Mouse (Mus musculus): ENCODE measurements around the gene Fam166b. TPM values are rescaled to one million over a fixed set of nuclear protein-coding genes. Genes with fewer than 3 reads are reported as not detected.

Fam166b gene
- polyA plus RNA-seq, 1 experiment = 1.6 TPM

DNA sequence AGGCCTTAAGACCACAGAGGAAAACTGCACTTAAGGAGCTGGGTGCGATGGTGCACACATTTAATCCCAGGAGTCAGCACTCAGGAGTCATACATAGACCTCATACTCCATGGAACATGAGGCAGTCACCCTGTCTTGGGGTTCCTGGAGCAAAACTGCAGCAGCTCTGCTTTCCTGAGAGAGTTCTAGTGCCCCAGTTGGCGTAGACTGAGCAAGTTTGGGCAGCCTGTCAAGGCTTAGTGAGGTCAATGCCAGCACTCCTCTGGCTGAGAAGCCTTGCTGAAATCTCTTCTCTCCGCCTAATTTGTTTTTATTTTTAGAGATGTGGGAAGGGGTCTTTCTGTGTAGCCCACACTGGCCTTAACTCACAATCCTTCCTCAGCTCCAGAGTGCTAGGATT lies 19.6 kb upstream of the Fam166b start:
- no peak overlapping the region for H3K4me3 ChIP-seq (ENCODE audit: control insufficient read depth, low read depth, low read length)
- no peak overlapping the region for H3K27ac ChIP-seq (ENCODE audit: control insufficient read depth, insufficient read depth, low read depth, low read length)
- no peaks in the 10 kb centered on the region for H3K27me3 ChIP-seq (ENCODE audit: control insufficient read depth, insufficient read depth, low read length)
- TF ChIP-seq POLR2A (IDR thresholded peaks at IDR 0.05; ENCODE audit: control insufficient read depth, low read depth, low read length) = no peak
- no peak for TF ChIP-seq CTCF (IDR thresholded peaks at IDR 0.05; ENCODE audit: control insufficient read depth, insufficient read depth, insufficient replicate concordance, low read depth, low read length)
- H3K36me3 ChIP-seq (ENCODE audit: control insufficient read depth, insufficient read depth, low read length) = no peaks in the 10 kb centered on the region; the same call in 1 of the 2 replicates
- peaks cover 10% of the 10 kb centered on the region for H3K4me1 ChIP-seq (ENCODE audit: control insufficient read depth, insufficient read depth, low read length)

- Histone ChIP-seq H3K4me3 (ENCODE audit: control insufficient read depth, low read depth, low read length) (no peak overlapping the region), H3K27me3 (ENCODE audit: control insufficient read depth, insufficient read depth, low read length) (no peaks in the 10 kb centered on the region), H3K36me3 (ENCODE audit: control insufficient read depth, insufficient read depth, low read length) (no peaks in the 10 kb centered on the region; the same call in none of the 2 replicates), H3K27ac (ENCODE audit: control insufficient read depth, insufficient read depth, low read depth, low read length) (no peak overlapping the region), H3K4me1 (ENCODE audit: control insufficient read depth, insufficient read depth, low read length) (peaks cover 8% of the 10 kb centered on the region)
- no peak for TF ChIP-seq POLR2A (IDR thresholded peaks at IDR 0.05; ENCODE audit: control insufficient read depth, low read depth, low read length)
- no peak for TF ChIP-seq CTCF (IDR thresholded peaks at IDR 0.05; ENCODE audit: control insufficient read depth, insufficient read depth, insufficient replicate concordance, low read depth, low read length)
These were observed 18.3 kb upstream of the Fam166b start for GRCm38 (mm10) chr4:43447251-43447650.

DNA sequence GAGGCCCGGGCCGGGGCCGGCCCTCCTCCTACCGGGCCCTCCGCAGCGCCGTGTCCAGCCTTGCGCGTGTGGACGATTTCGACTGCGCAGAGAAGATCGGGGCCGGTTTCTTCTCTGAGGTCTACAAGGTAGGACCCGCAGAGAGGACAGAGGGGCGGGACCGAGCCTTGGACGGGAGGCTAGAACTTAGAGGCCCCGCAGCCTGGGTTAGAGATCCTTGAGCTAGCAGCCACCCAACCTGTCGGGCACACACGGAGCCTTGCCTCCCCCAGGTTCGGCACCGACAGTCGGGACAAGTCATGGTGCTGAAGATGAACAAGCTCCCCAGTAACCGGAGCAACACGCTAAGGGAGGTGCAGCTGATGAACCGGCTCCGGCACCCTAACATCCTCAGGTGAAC lies 14.6 kb upstream of the Fam166b start:
- Histone ChIP-seq H3K36me3 (ENCODE audit: control insufficient read depth, insufficient read depth, low read length) (no peaks in the 10 kb centered on the region; the same call in none of the 2 replicates), H3K4me1 (ENCODE audit: control insufficient read depth, insufficient read depth, low read length) (peaks cover 10% of the 10 kb centered on the region), H3K27ac (ENCODE audit: control insufficient read depth, insufficient read depth, low read depth, low read length) (peak overlapping the region; percentile 96), H3K27me3 (ENCODE audit: control insufficient read depth, insufficient read depth, low read length) (no peaks in the 10 kb centered on the region), H3K4me3 (ENCODE audit: control insufficient read depth, low read depth, low read length) (peak overlapping the region; percentile 92)
- TF ChIP-seq POLR2A (IDR thresholded peaks at IDR 0.05; ENCODE audit: control insufficient read depth, low read depth, low read length) (no peak), CTCF (IDR thresholded peaks at IDR 0.05; ENCODE audit: control insufficient read depth, insufficient read depth, insufficient replicate concordance, low read depth, low read length) (no peak)

DNA sequence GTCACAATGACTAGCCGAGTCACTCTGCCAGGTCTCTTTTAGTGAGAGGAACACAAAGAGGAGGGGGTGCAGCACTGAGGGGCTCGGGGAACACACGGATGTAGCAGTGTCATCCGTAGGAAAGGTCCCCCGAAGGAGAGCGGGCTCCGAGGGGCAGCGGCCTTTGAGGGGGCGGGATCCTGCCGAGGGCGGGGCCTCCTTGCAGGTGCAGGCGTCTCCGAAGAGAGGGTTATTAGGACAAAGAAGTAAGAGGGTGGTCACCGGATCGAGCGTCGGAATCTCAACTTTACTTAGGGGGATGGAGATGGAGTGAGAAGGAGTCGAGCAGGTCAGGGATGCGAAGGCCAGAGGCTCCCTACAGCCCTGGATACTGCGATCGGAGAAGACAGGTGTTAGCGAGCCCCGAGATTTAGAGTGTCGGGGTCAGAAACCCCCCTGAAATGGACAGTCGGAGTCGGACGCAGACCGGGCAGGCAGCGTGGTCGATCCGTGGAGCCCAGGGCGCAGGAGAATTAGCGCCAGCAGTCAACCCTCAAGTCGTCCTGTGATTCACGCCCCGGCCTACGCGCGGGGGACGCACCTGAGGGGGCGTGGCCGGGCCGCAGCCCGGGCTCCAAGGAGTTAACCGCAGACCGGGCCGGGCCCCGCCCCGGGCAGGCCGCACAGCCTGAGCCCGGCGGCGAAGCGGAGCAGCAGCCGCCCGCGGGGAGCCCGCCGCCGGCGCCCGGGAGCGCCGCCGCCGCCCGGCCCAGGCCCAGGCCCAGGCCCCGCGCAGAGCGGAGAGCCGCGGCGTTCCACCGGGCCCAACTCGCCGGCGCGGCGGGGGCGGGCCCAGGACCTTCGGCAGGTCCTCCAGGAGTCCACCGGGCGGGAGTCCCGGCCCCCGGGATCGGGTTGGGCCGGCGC lies 13.8 kb upstream of the Fam166b start:
- Histone ChIP-seq H3K4me1 (ENCODE audit: control insufficient read depth, insufficient read depth, low read length) (peaks cover 10% of the 10 kb centered on the region), H3K27ac (ENCODE audit: control insufficient read depth, insufficient read depth, low read depth, low read length) (peak overlapping the region; percentile 96), H3K4me3 (ENCODE audit: control insufficient read depth, low read depth, low read length) (peak overlapping the region; percentile 92), H3K36me3 (ENCODE audit: control insufficient read depth, insufficient read depth, low read length) (no peaks in the 10 kb centered on the region; the same call in none of the 2 replicates), H3K27me3 (ENCODE audit: control insufficient read depth, insufficient read depth, low read length) (no peaks in the 10 kb centered on the region)
- peak; percentile 69; the same call in 1 of the 2 replicates for TF ChIP-seq POLR2A (IDR thresholded peaks at IDR 0.05; ENCODE audit: control insufficient read depth, low read depth, low read length)
- no peak for TF ChIP-seq CTCF (IDR thresholded peaks at IDR 0.05; ENCODE audit: control insufficient read depth, insufficient read depth, insufficient replicate concordance, low read depth, low read length)

DNA sequence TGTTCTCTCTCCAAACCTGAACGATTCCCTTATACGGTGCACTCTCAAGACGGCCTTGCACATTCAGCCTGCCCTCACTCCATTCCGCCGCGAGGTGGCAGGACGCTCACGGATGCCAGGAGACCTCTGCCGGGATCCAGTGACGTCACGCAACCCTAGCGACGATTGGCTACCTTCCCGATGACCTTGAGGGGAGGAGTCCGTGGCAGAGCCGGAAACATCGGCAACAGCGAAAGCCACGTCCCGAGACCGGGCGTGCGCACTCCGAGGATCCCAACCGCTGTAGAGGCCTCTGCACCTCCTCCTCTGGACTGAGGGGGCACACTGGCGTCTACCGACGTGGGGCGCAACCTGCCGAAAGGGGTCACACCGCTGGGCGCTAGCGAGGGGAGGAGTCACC lies 13.1 kb upstream of the Fam166b start:
- Histone ChIP-seq H3K36me3 (ENCODE audit: control insufficient read depth, insufficient read depth, low read length) (no peaks in the 10 kb centered on the region; the same call in 1 of the 2 replicates), H3K4me1 (ENCODE audit: control insufficient read depth, insufficient read depth, low read length) (peaks cover 10% of the 10 kb centered on the region), H3K4me3 (ENCODE audit: control insufficient read depth, low read depth, low read length) (peak overlapping the region; percentile 92), H3K27me3 (ENCODE audit: control insufficient read depth, insufficient read depth, low read length) (no peaks in the 10 kb centered on the region), H3K27ac (ENCODE audit: control insufficient read depth, insufficient read depth, low read depth, low read length) (peak overlapping the region; percentile 96)
- TF ChIP-seq POLR2A (IDR thresholded peaks at IDR 0.05; ENCODE audit: control insufficient read depth, low read depth, low read length) (peak; percentile 98), CTCF (IDR thresholded peaks at IDR 0.05; ENCODE audit: control insufficient read depth, insufficient read depth, insufficient replicate concordance, low read depth, low read length) (peak; percentile 94)

GRCm38 (mm10) chr4:43441639-43442038 lies 12.7 kb upstream of the Fam166b start, which contains the start of gene Tesk1:
TSS of gene Tesk1 (plus strand) at chr4:43441939.
- Histone ChIP-seq H3K4me3 (ENCODE audit: control insufficient read depth, low read depth, low read length) (peak within 1 kb of the TSS; percentile 92), H3K36me3 (ENCODE audit: control insufficient read depth, insufficient read depth, low read length) (no peaks in the 10 kb centered on the region; the same call in 1 of the 2 replicates), H3K27ac (ENCODE audit: control insufficient read depth, insufficient read depth, low read depth, low read length) (peak within 1 kb of the TSS; percentile 96), H3K27me3 (ENCODE audit: control insufficient read depth, insufficient read depth, low read length) (no peaks in the 10 kb centered on the region), H3K4me1 (ENCODE audit: control insufficient read depth, insufficient read depth, low read length) (peaks cover 10% of the 10 kb centered on the region)
- no peak for TF ChIP-seq POLR2A (IDR thresholded peaks at IDR 0.05; ENCODE audit: control insufficient read depth, low read depth, low read length)
- TF ChIP-seq CTCF (IDR thresholded peaks at IDR 0.05; ENCODE audit: control insufficient read depth, insufficient read depth, insufficient replicate concordance, low read depth, low read length) = no peak

DNA sequence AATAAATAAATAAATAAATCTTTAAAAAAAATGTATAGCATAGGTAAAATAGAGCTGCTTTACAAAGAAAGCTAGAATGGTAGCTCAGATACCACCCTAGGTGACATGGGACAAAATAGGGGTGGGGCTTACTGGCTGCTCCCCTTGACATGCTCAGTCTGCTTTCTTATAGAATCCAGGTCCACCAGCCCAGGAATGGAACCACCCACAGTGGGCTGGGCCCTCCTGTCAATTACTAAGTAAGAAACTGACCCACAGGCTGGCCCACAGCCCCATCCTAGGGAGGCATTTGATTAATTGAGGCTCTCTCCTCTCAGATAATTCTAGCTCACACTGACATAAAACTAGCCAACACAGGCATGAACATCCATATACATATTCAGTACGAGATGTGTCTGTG lies 3.9 kb upstream of the Fam166b start:
- TF ChIP-seq CTCF (IDR thresholded peaks at IDR 0.05; ENCODE audit: control insufficient read depth, insufficient read depth, insufficient replicate concordance, low read depth, low read length) = no peak
- no peak for TF ChIP-seq POLR2A (IDR thresholded peaks at IDR 0.05; ENCODE audit: control insufficient read depth, low read depth, low read length)
- H3K27ac ChIP-seq (ENCODE audit: control insufficient read depth, insufficient read depth, low read depth, low read length) = no peak overlapping the region
- no peaks in the 10 kb centered on the region for H3K36me3 ChIP-seq (ENCODE audit: control insufficient read depth, insufficient read depth, low read length)
- H3K27me3 ChIP-seq (ENCODE audit: control insufficient read depth, insufficient read depth, low read length) = no peaks in the 10 kb centered on the region
- H3K4me3 ChIP-seq (ENCODE audit: control insufficient read depth, low read depth, low read length) = no peak overlapping the region
- H3K4me1 ChIP-seq (ENCODE audit: control insufficient read depth, insufficient read depth, low read length) = peaks cover 5% of the 10 kb centered on the region
